Mouse (Mus musculus) lung, adult 2 months (tissue): ENCODE data around the gene BC067074.

Experiments used
- CTCF ChIP-seq: fragments of 200-500 bp; IDR thresholded peaks from 2 replicates; pipeline ENCODE4 v1.5.1; 2011; ENCODE audit warnings: mild to moderate bottlenecking, low read length, control low read depth; ENCODE audit not compliant: insufficient read depth
- POLR2A ChIP-seq: fragments of 200-500 bp; IDR thresholded peaks from 2 replicates; pipeline ENCODE4 v1.6.1; 2011; ENCODE audit warnings: low read depth, mild to moderate bottlenecking, control low read depth, low read length, borderline replicate concordance; ENCODE audit errors: extremely low read depth

DNA sequence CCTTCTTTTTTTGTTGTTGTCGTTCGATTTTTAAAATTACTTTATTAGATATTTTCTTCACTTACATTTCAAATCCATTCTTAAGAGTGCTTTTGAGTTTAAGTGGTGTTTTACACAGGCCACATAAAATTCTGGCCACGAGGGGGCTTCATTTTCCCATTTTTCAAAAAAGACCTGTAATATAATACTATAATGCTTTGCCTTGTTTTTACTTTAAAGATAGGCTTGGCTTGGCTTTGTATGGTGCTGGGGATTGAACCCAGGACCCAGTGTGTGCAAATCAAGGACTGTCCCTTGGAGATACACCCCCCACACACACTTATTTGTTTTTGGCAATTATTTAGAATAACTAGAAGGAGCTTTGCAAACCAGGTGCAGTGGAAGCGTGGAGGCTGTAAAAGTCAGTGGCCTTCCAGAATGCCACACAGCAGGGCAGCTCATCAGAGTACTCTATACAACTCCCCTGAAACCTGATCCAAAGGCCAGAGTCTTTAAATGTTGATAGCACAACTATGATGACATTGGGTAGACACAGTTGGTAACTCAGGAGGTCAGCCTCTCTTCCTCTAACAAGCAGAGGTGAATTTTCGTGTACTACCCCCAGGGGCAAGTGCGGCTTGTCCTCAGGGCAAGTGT is 44.4 kb downstream of the BC067074 start:
- TF ChIP-seq CTCF (no peak), POLR2A (no peak)
